Comparison of ENCODE assay signal across 9 mouse cellular contexts in the genomic region with DNA sequence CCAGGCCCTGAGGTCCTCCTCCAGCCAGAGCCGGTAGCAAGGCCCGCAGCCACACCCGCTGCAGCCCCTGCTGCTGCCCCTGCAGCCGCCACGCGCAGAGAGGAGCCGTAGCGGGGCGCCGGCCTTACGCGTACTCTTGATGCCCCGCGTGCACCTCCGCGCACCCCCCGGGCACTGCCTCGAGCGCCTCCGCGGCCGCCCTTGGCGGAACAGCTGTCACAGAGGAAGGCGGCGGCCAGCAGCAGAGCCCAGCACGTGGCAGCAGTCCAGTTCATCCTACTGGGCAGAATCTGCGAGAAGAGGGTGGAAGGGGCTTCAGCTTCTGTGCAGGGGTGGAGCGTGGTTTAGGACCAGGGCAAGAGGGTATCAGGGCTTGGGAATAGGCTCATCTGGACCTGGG. TPM values are rescaled to one million over a fixed set of nuclear protein-coding genes. Genes with fewer than 3 reads are reported as not detected.
DNase-seq lines count a peak whose midpoint lies in the region; ATAC-seq lines count a peak whose summit lies in the region.
"Had no signal": no experiment of that assay in that cellular context is flagged by ENCODE, and none has a peak within 500 bp of the region (broad histone marks: within the 10 kb centered on the region; RNA-seq: fewer than 3 reads in every experiment).

No protein-coding gene starts in this region.

- H3K9ac ChIP-seq in kidney, embryonic 16.5 days (replicated peaks; ENCODE audit: low read length), result peak overlapping the region; percentile 34; the same call in 1 of the 2 replicates
- H3K9ac ChIP-seq in embryonic facial prominence, embryonic 12.5 days, result peak overlapping the region; percentile 35
- H3K9ac ChIP-seq in stomach, embryonic 14.5 days (replicated peaks; ENCODE audit: low read depth, low read length), result peak overlapping the region; percentile 26; the same call in 1 of the 2 replicates

- peak overlapping the region; percentile 50 for H3K4me2 ChIP-seq in kidney, embryonic 16.5 days (replicated peaks; ENCODE audit: low read depth, low read length)
- peak overlapping the region; percentile 49 for H3K4me2 ChIP-seq in embryonic facial prominence, embryonic 12.5 days (replicated peaks)
- H3K4me2 ChIP-seq in stomach, embryonic 14.5 days (replicated peaks; ENCODE audit: low read depth, low read length), result peak overlapping the region; percentile 31

- WGBS in kidney, embryonic 16.5 days, result 5% methylated on average over 28 of the region's 28 CpGs
- WGBS in embryonic facial prominence, embryonic 12.5 days, result 3% methylated on average over 28 of the region's 28 CpGs
- 4% methylated on average over 28 of the region's 28 CpGs for WGBS in stomach, embryonic 14.5 days

- H3K27ac ChIP-seq in kidney, embryonic 16.5 days (ENCODE audit: low read length), result no peak overlapping the region
- no peak overlapping the region for H3K27ac ChIP-seq in embryonic facial prominence, embryonic 12.5 days
- H3K27ac ChIP-seq in stomach, embryonic 14.5 days (ENCODE audit: low read length), result no peak overlapping the region

- no peak for DNase-seq in kidney, adult 9 months
- peak; percentile 36 for DNase-seq in adrenal gland, postnatal 25 days
- DNase-seq in lung, postnatal 10 days, result peak; percentile 39
- no peak for DNase-seq in MN1 (ENCODE audit: low spot score)

- H3K4me1 ChIP-seq in kidney, embryonic 16.5 days (ENCODE audit: insufficient read depth, low read length), result peaks cover 9% of the 10 kb centered on the region; the same call in 1 of the 2 replicates
- peaks cover 11% of the 10 kb centered on the region for H3K4me1 ChIP-seq in embryonic facial prominence, embryonic 12.5 days
- peaks cover 5% of the 10 kb centered on the region for H3K4me1 ChIP-seq in stomach, embryonic 14.5 days (ENCODE audit: control insufficient read depth, insufficient read depth, low read length)

- H3K36me3 ChIP-seq in kidney, embryonic 16.5 days (ENCODE audit: insufficient read depth, low read length), result no peaks in the 10 kb centered on the region
- H3K36me3 ChIP-seq in embryonic facial prominence, embryonic 12.5 days, result 0 out of 2 replicates have a peak, but pooled peaks cover 4% of the 10 kb centered on the region
- no peaks in the 10 kb centered on the region for H3K36me3 ChIP-seq in stomach, embryonic 14.5 days (ENCODE audit: control insufficient read depth, insufficient read depth, low read length)

- peaks cover 19% of the 10 kb centered on the region for H3K27me3 ChIP-seq in kidney, embryonic 16.5 days (ENCODE audit: insufficient read depth, low read length)
- peaks cover 33% of the 10 kb centered on the region for H3K27me3 ChIP-seq in embryonic facial prominence, embryonic 12.5 days
- H3K27me3 ChIP-seq in stomach, embryonic 14.5 days (ENCODE audit: control insufficient read depth, insufficient read depth, low read length), result peaks cover 11% of the 10 kb centered on the region; the same call in 1 of the 2 replicates

- H3K9me3 ChIP-seq in kidney, embryonic 16.5 days (ENCODE audit: low read length), result no peaks in the 10 kb centered on the region
- H3K9me3 ChIP-seq in embryonic facial prominence, embryonic 12.5 days, result no peaks in the 10 kb centered on the region
- no peaks in the 10 kb centered on the region for H3K9me3 ChIP-seq in stomach, embryonic 14.5 days (ENCODE audit: control insufficient read depth, low read depth, low read length)

- H3K4me3 ChIP-seq in kidney, embryonic 16.5 days (ENCODE audit: low read length), result peak overlapping the region; percentile 34
- H3K4me3 ChIP-seq in embryonic facial prominence, embryonic 12.5 days, result peak overlapping the region; percentile 26
- H3K4me3 ChIP-seq in stomach, embryonic 14.5 days (ENCODE audit: low read depth, low read length), result 0 out of 2 replicates have a peak overlapping the region, but pooled peaks have one; percentile 20

- no peak for ATAC-seq in kidney, embryonic 16.5 days (ENCODE audit: low FRiP score, low TSS enrichment)
- ATAC-seq in embryonic facial prominence, embryonic 12.5 days (ENCODE audit: insufficient number of reproducible peaks, insufficient read depth, low FRiP score, low TSS enrichment), result no peak
- ATAC-seq in hematopoietic stem cell, adult 5-6 weeks (replicated peaks in 1 of 2; ENCODE audit: insufficient read depth in 1 of 2, low FRiP score in 2 of 2, low TSS enrichment in 1 of 2, low read depth in 1 of 2, poor library complexity in 2 of 2, severe bottlenecking in 2 of 2), result peak; percentile 29 to 40; a peak in 2 of 4 replicates
- ATAC-seq in stomach, embryonic 14.5 days (ENCODE audit: insufficient number of reproducible peaks, insufficient read depth, low FRiP score, low read depth), result no peak

RNA-seq across cellular contexts. Expression of gene Sprn, which starts 1.3 kb away (rescaled TPM):
- polyA plus RNA-seq in kidney, embryonic 16.5 days (2015; fragmentation: Nextera tagmentation; extraction: Ambion mirVana), result 0.41 and 0.51 TPM in 2 replicates
- total RNA-seq in adrenal gland, postnatal 25 days (2021), result 0.76 and 0.79 TPM in 2 replicates
- polyA plus RNA-seq in embryonic facial prominence, embryonic 12.5 days (2016; fragmentation: Nextera tagmentation; extraction: Ambion mirVana), result 1.2 TPM in 2 replicates
- total RNA-seq in hematopoietic stem cell, adult 5-6 weeks (2017), result not detected in 2 replicates
- 0.54 and 0.78 TPM in 2 replicates for polyA plus RNA-seq in stomach, embryonic 14.5 days (2014; fragmentation: Nextera tagmentation; extraction: Ambion mirVana)
- total RNA-seq: MEL had no signal

RNA-seq across cellular contexts. Expression of gene Olfr522, which starts 11.2 kb away (rescaled TPM):
- polyA plus RNA-seq in kidney, embryonic 16.5 days (2015; fragmentation: Nextera tagmentation; extraction: Ambion mirVana), result not detected in 2 replicates
- total RNA-seq in adrenal gland, postnatal 25 days (2021), result not detected in 2 replicates
- not detected in 2 replicates for polyA plus RNA-seq in embryonic facial prominence, embryonic 12.5 days (2016; fragmentation: Nextera tagmentation; extraction: Ambion mirVana)
- not detected in 2 replicates for total RNA-seq in hematopoietic stem cell, adult 5-6 weeks (2017)
- polyA plus RNA-seq in stomach, embryonic 14.5 days (2014; fragmentation: Nextera tagmentation; extraction: Ambion mirVana), result not detected in 2 replicates
- total RNA-seq: MEL had no signal

RNA-seq across cellular contexts. Expression of gene Mtg1, which starts 16.0 kb away (rescaled TPM):
- polyA plus RNA-seq in kidney, embryonic 16.5 days (2015; fragmentation: Nextera tagmentation; extraction: Ambion mirVana), result 30.5 and 33.8 TPM in 2 replicates
- total RNA-seq in adrenal gland, postnatal 25 days (2021), result 35.9 and 39.5 TPM in 2 replicates
- polyA plus RNA-seq in embryonic facial prominence, embryonic 12.5 days (2016; fragmentation: Nextera tagmentation; extraction: Ambion mirVana), result 26.1 and 30.5 TPM in 2 replicates
- total RNA-seq in hematopoietic stem cell, adult 5-6 weeks (2017), result 8.2 and 17.1 TPM in 2 replicates
- polyA plus RNA-seq in stomach, embryonic 14.5 days (2014; fragmentation: Nextera tagmentation; extraction: Ambion mirVana), result 27.0 and 28.3 TPM in 2 replicates

RNA-seq across cellular contexts. Expression of gene Olfr523, which starts 19.6 kb away (rescaled TPM):
- not detected in 2 replicates for polyA plus RNA-seq in kidney, embryonic 16.5 days (2015; fragmentation: Nextera tagmentation; extraction: Ambion mirVana)
- total RNA-seq in adrenal gland, postnatal 25 days (2021), result not detected in 2 replicates
- not detected in 2 replicates for polyA plus RNA-seq in embryonic facial prominence, embryonic 12.5 days (2016; fragmentation: Nextera tagmentation; extraction: Ambion mirVana)
- not detected in 2 replicates for total RNA-seq in hematopoietic stem cell, adult 5-6 weeks (2017)
- not detected in 2 replicates for polyA plus RNA-seq in stomach, embryonic 14.5 days (2014; fragmentation: Nextera tagmentation; extraction: Ambion mirVana)
- total RNA-seq: MEL had no signal

RNA-seq across cellular contexts. Expression of gene Echs1, which starts 37.1 kb away (rescaled TPM):
- polyA plus RNA-seq in kidney, embryonic 16.5 days (2015; fragmentation: Nextera tagmentation; extraction: Ambion mirVana), result 183 and 199 TPM in 2 replicates
- 435 and 524 TPM in 2 replicates for total RNA-seq in adrenal gland, postnatal 25 days (2021)
- polyA plus RNA-seq in embryonic facial prominence, embryonic 12.5 days (2016; fragmentation: Nextera tagmentation; extraction: Ambion mirVana), result 172 and 173 TPM in 2 replicates
- total RNA-seq in hematopoietic stem cell, adult 5-6 weeks (2017), result 65.3 and 85.7 TPM in 2 replicates
- 158 and 171 TPM in 2 replicates for polyA plus RNA-seq in stomach, embryonic 14.5 days (2014; fragmentation: Nextera tagmentation; extraction: Ambion mirVana)

Comparison
In these comparisons a context has a peak if more than half of its experiments do, and no peak if none do; other contexts are left out.
1. ATAC-seq: peak in hematopoietic stem cell, adult 5-6 weeks (2 of 2); none in kidney, embryonic 16.5 days (single experiment), embryonic facial prominence, embryonic 12.5 days (single experiment) and stomach, embryonic 14.5 days (single experiment).
2. DNase-seq: peak in adrenal gland, postnatal 25 days (single experiment) and lung, postnatal 10 days (single experiment); none in kidney, adult 9 months (single experiment) and MN1 (single experiment).
3. Peak in every context shown above with its lines, with median percentiles within 50 percentile points of each other: H3K4me2 ChIP-seq, H3K4me3 ChIP-seq and H3K9ac ChIP-seq.